ENCODE assay signal across 21 mouse cellular contexts in the genomic region with DNA sequence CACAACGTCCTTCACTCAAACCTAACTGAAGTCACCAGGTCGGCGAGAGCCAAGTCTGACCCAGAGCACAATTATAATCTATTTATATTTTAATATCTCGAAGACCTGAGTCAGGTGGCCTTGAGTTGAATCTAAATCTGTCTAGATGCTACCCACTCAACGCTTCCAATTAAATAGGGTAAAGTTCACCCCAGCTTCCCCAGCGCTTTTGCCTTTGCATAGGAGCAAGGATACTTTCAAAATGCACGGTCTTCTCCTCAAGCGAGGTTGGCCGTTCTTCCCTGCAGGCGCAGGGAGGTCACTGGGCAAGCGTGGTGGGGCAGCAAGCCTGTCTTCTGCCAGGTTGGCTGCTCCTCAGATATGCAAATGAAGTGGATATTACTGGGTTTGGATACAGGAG.
DNase-seq lines count a peak whose midpoint lies in the region; TF ChIP-seq lines count a peak whose summit lies in the region.
"Had no signal": no experiment of that assay in that cellular context is flagged by ENCODE, and none has a peak within 500 bp of the region (broad histone marks: within the 10 kb centered on the region; RNA-seq: fewer than 3 reads in every experiment).

No protein-coding gene starts in this region.

- peak; percentile 10 for DNase-seq in adrenal gland, postnatal 14 days
- no peak for DNase-seq in adrenal gland, postnatal 10 days
- DNase-seq in heart, adult 8-10 months (ENCODE audit: low spot score): peak; percentile 41
- DNase-seq in heart, postnatal 25 days (ENCODE audit: low spot score): no peak
- peak; percentile 13 for DNase-seq in left cerebral cortex, postnatal 4 days
- DNase-seq in left cerebral cortex, adult 2 months (ENCODE audit: extremely low spot score in 1 of 2, low spot score in 2 of 2): no peak
- DNase-seq in heart, postnatal 4 days: peak; percentile 55
- no peak for DNase-seq in B cell, adult 2 months
- DNase-seq: adrenal gland, postnatal 25 days; cerebellum, adult 9-11 months; gastrocnemius, postnatal 10 days; liver, postnatal 0 days; thymus, postnatal 25 days had no signal

- intact Hi-C loops in heart, postnatal 25 days (cut with DNase I): no loop called here
- intact Hi-C loops in left cerebral cortex, postnatal 4 days (cut with DNase I): no loop called here
- intact Hi-C loops in left cerebral cortex, adult 2 months (cut with DNase I): no loop called here

- TF ChIP-seq CTCF in left cerebral cortex, adult 2 months (IDR thresholded peaks at IDR 0.05): no peak

- no peak overlapping the region for H3K27ac ChIP-seq in left cerebral cortex, adult 2 months
- H3K27ac ChIP-seq: forebrain, embryonic 10.5 days; heart, embryonic 13.5 days; hindbrain, embryonic 13.5 days; limb, embryonic 12.5 days; macrophage; neural tube, embryonic 13.5 days; stomach, embryonic 15.5 days had no signal

- no peak overlapping the region for H3K4me3 ChIP-seq in left cerebral cortex, adult 2 months
- H3K4me3 ChIP-seq: forebrain, embryonic 10.5 days; heart, embryonic 13.5 days; hindbrain, embryonic 13.5 days; limb, embryonic 12.5 days; myocyte; neural tube, embryonic 13.5 days; stomach, embryonic 15.5 days had no signal

Comparison
In these comparisons a context has a peak if more than half of its experiments do, and no peak if none do; other contexts are left out.
1. DNase-seq: peak in adrenal gland, postnatal 14 days (single experiment), heart, adult 8-10 months (single experiment), left cerebral cortex, postnatal 4 days (single experiment) and heart, postnatal 4 days (single experiment); none in adrenal gland, postnatal 10 days (single experiment), heart, postnatal 25 days (single experiment), left cerebral cortex, adult 2 months (0 of 2) and B cell, adult 2 months (0 of 2).